Mouse (Mus musculus): ENCODE data around the gene Proca1. TPM values are rescaled to one million over a fixed set of nuclear protein-coding genes. Genes with fewer than 3 reads are reported as not detected.
A peak's percentile ranks its signal among the peaks of the same experiment; 100 is the strongest.

The Proca1 gene
- polyA plus RNA-seq, 1 experiment from 2014 or later = 2.4 TPM

GRCm38 (mm10) chr11:78163681-78164603 is 29.2 kb upstream of the Proca1 start:
- H3K4me1 ChIP-seq (ENCODE audit: control insufficient read depth, insufficient read depth, low read length) = peaks cover 36% of the 10 kb centered on the region
- peak; percentile 57 for ATAC-seq (replicated peaks; ENCODE audit: extremely low read depth, insufficient read depth, low FRiP score)
- H3K9ac ChIP-seq (ENCODE audit: low read length) = peak overlapping the region; percentile 95
- H3K4me2 ChIP-seq (ENCODE audit: low read depth, low read length) = peak overlapping the region; percentile 92
- no peaks in the 10 kb centered on the region for H3K27me3 ChIP-seq (ENCODE audit: control insufficient read depth, insufficient read depth, low read length)
- peak overlapping the region; percentile 87 for H3K4me3 ChIP-seq (ENCODE audit: low read length)
- H3K36me3 ChIP-seq (ENCODE audit: control insufficient read depth, insufficient read depth) = peaks cover 18% of the 10 kb centered on the region
- WGBS = under 1% methylated on average over 21 of the region's 22 CpGs
- no peaks in the 10 kb centered on the region for H3K9me3 ChIP-seq (replicated peaks; ENCODE audit: control insufficient read depth, low read length)
- H3K27ac ChIP-seq (ENCODE audit: low read length) = peak overlapping the region; percentile 89

GRCm38 (mm10) chr11:78164604-78164923 is 28.6 kb upstream of the Proca1 start:
- peak overlapping the region; percentile 95 for H3K9ac ChIP-seq (ENCODE audit: low read length)
- H3K27ac ChIP-seq (ENCODE audit: low read length) = peak overlapping the region; percentile 89
- no peaks in the 10 kb centered on the region for H3K9me3 ChIP-seq (replicated peaks; ENCODE audit: control insufficient read depth, low read length)
- H3K4me3 ChIP-seq (ENCODE audit: low read length) = peak overlapping the region; percentile 87
- WGBS = under 1% methylated on average over 14 of the region's 14 CpGs
- H3K4me2 ChIP-seq (ENCODE audit: low read depth, low read length) = peak overlapping the region; percentile 92
- H3K4me1 ChIP-seq (ENCODE audit: control insufficient read depth, insufficient read depth, low read length) = peaks cover 32% of the 10 kb centered on the region
- H3K27me3 ChIP-seq (ENCODE audit: control insufficient read depth, insufficient read depth, low read length) = no peaks in the 10 kb centered on the region
- ATAC-seq (replicated peaks; ENCODE audit: extremely low read depth, insufficient read depth, low FRiP score) = no peak
- H3K36me3 ChIP-seq (ENCODE audit: control insufficient read depth, insufficient read depth) = peaks cover 14% of the 10 kb centered on the region

- Histone ChIP-seq H3K36me3 (ENCODE audit: control insufficient read depth, insufficient read depth) (peaks cover 9% of the 10 kb centered on the region), H3K9ac (ENCODE audit: low read length) (peak within 1 kb of the TSS; percentile 95), H3K4me2 (ENCODE audit: low read depth, low read length) (peak within 1 kb of the TSS; percentile 92), H3K4me3 (ENCODE audit: low read length) (peak within 1 kb of the TSS; percentile 87), H3K4me1 (ENCODE audit: control insufficient read depth, insufficient read depth, low read length) (peaks cover 32% of the 10 kb centered on the region), H3K27ac (ENCODE audit: low read length) (peak within 1 kb of the TSS; percentile 93), H3K27me3 (ENCODE audit: control insufficient read depth, insufficient read depth, low read length) (no peaks in the 10 kb centered on the region), H3K9me3 (replicated peaks; ENCODE audit: control insufficient read depth, low read length) (no peaks in the 10 kb centered on the region)
- WGBS = under 1% methylated on average over 76 of the region's 78 CpGs
- peak; percentile 86 for ATAC-seq (replicated peaks; ENCODE audit: extremely low read depth, insufficient read depth, low FRiP score)
Measured at GRCm38 (mm10) chr11:78164924-78165760, 28.1 kb upstream of the Proca1 start, which contains the start of gene Traf4. Traf4 (minus strand) TSS chr11:78165589.

- Histone ChIP-seq H3K4me3 (ENCODE audit: low read length) (peak overlapping the region; percentile 87), H3K27ac (ENCODE audit: low read length) (peak overlapping the region; percentile 93), H3K9me3 (replicated peaks; ENCODE audit: control insufficient read depth, low read length) (no peaks in the 10 kb centered on the region), H3K9ac (ENCODE audit: low read length) (peak overlapping the region; percentile 95), H3K4me1 (ENCODE audit: control insufficient read depth, insufficient read depth, low read length) (peaks cover 32% of the 10 kb centered on the region), H3K27me3 (ENCODE audit: control insufficient read depth, insufficient read depth, low read length) (no peaks in the 10 kb centered on the region), H3K4me2 (ENCODE audit: low read depth, low read length) (peak overlapping the region; percentile 92), H3K36me3 (ENCODE audit: control insufficient read depth, insufficient read depth) (peaks cover 3% of the 10 kb centered on the region; the same call in 1 of the 2 replicates)
- 2% methylated on average over 16 of the region's 16 CpGs for WGBS
- peak; percentile 10 for ATAC-seq (replicated peaks; ENCODE audit: extremely low read depth, insufficient read depth, low FRiP score)
Measured at GRCm38 (mm10) chr11:78165761-78166109, 27.5 kb upstream of the Proca1 start.

- H3K27me3 ChIP-seq (ENCODE audit: control insufficient read depth, insufficient read depth, low read length) = no peaks in the 10 kb centered on the region
- H3K4me2 ChIP-seq (ENCODE audit: low read depth, low read length) = peak overlapping the region; percentile 92
- H3K4me3 ChIP-seq (ENCODE audit: low read length) = peak overlapping the region; percentile 87
- H3K9ac ChIP-seq (ENCODE audit: low read length) = peak overlapping the region; percentile 95
- no peaks in the 10 kb centered on the region for H3K9me3 ChIP-seq (replicated peaks; ENCODE audit: control insufficient read depth, low read length)
- H3K36me3 ChIP-seq (ENCODE audit: control insufficient read depth, insufficient read depth) = peaks cover 4% of the 10 kb centered on the region; the same call in 1 of the 2 replicates
- H3K4me1 ChIP-seq (ENCODE audit: control insufficient read depth, insufficient read depth, low read length) = peaks cover 32% of the 10 kb centered on the region
- no peak for ATAC-seq (replicated peaks; ENCODE audit: extremely low read depth, insufficient read depth, low FRiP score)
- peak overlapping the region; percentile 93 for H3K27ac ChIP-seq (ENCODE audit: low read length)
- 48% methylated on average over 4 of the region's 4 CpGs for WGBS
Measured at GRCm38 (mm10) chr11:78166161-78166560, 27.0 kb upstream of the Proca1 start.

- Histone ChIP-seq H3K27ac (ENCODE audit: low read length) (0 out of 2 replicates have a peak overlapping the region, but pooled peaks have one; percentile 93), H3K4me1 (ENCODE audit: control insufficient read depth, insufficient read depth, low read length) (peaks cover 32% of the 10 kb centered on the region), H3K36me3 (ENCODE audit: control insufficient read depth, insufficient read depth) (peaks cover 5% of the 10 kb centered on the region; the same call in 1 of the 2 replicates), H3K4me3 (ENCODE audit: low read length) (no peak overlapping the region), H3K9me3 (replicated peaks; ENCODE audit: control insufficient read depth, low read length) (no peaks in the 10 kb centered on the region), H3K27me3 (ENCODE audit: control insufficient read depth, insufficient read depth, low read length) (no peaks in the 10 kb centered on the region), H3K9ac (ENCODE audit: low read length) (no peak overlapping the region), H3K4me2 (ENCODE audit: low read depth, low read length) (no peak overlapping the region)
- 75% methylated on average over 6 of the region's 6 CpGs for WGBS
- ATAC-seq (replicated peaks; ENCODE audit: extremely low read depth, insufficient read depth, low FRiP score) = no peak
Measured at GRCm38 (mm10) chr11:78166640-78167039, 26.6 kb upstream of the Proca1 start.

GRCm38 (mm10) chr11:78167257-78167959 is 25.8 kb upstream of the Proca1 start:
- H3K4me2 ChIP-seq (ENCODE audit: low read depth, low read length) = no peak overlapping the region
- H3K9me3 ChIP-seq (replicated peaks; ENCODE audit: control insufficient read depth, low read length) = no peaks in the 10 kb centered on the region
- no peak overlapping the region for H3K27ac ChIP-seq (ENCODE audit: low read length)
- H3K4me1 ChIP-seq (ENCODE audit: control insufficient read depth, insufficient read depth, low read length) = peaks cover 26% of the 10 kb centered on the region
- WGBS = 87% methylated on average over 14 of the region's 14 CpGs
- no peak overlapping the region for H3K4me3 ChIP-seq (ENCODE audit: low read length)
- ATAC-seq (replicated peaks; ENCODE audit: extremely low read depth, insufficient read depth, low FRiP score) = no peak
- no peak overlapping the region for H3K9ac ChIP-seq (ENCODE audit: low read length)
- peaks cover 5% of the 10 kb centered on the region; the same call in 1 of the 2 replicates for H3K36me3 ChIP-seq (ENCODE audit: control insufficient read depth, insufficient read depth)
- no peaks in the 10 kb centered on the region for H3K27me3 ChIP-seq (ENCODE audit: control insufficient read depth, insufficient read depth, low read length)

GRCm38 (mm10) chr11:78168541-78169468 is 24.4 kb upstream of the Proca1 start:
- Histone ChIP-seq H3K9ac (ENCODE audit: low read length) (no peak overlapping the region), H3K4me3 (ENCODE audit: low read length) (no peak overlapping the region), H3K4me2 (ENCODE audit: low read depth, low read length) (peak overlapping the region; percentile 13; the same call in 1 of the 2 replicates), H3K36me3 (ENCODE audit: control insufficient read depth, insufficient read depth) (peaks cover 5% of the 10 kb centered on the region; the same call in 1 of the 2 replicates), H3K27me3 (ENCODE audit: control insufficient read depth, insufficient read depth, low read length) (no peaks in the 10 kb centered on the region), H3K9me3 (replicated peaks; ENCODE audit: control insufficient read depth, low read length) (no peaks in the 10 kb centered on the region), H3K27ac (ENCODE audit: low read length) (no peak overlapping the region), H3K4me1 (ENCODE audit: control insufficient read depth, insufficient read depth, low read length) (peaks cover 12% of the 10 kb centered on the region)
- WGBS = 48% methylated on average over 19 of the region's 19 CpGs
- no peak for ATAC-seq (replicated peaks; ENCODE audit: extremely low read depth, insufficient read depth, low FRiP score)

Measured in heart, embryonic 16.5 days (tissue).